Mouse (Mus musculus) liver, embryonic 15.5 days (tissue): Measurements from ENCODE around the gene Tnfrsf13b. TPM values are rescaled to one million over a fixed set of nuclear protein-coding genes. Genes with fewer than 3 reads are reported as not detected.

ENCODE experiments used
- ATAC-seq: fragments of 200-750 bp; cut with Nextera tagmentation; 2 replicates; pipeline ENCODE4 v1.8.0; 2017; ENCODE audit warnings: moderate number of reproducible peaks, mild to moderate bottlenecking, moderate library complexity; ENCODE audit not compliant: insufficient read depth
- H3K27ac ChIP-seq: fragments of 300-500 bp; sonication (generic); replicated peaks from 2 replicates; pipeline ENCODE4 v1.5.1; 2015; ENCODE audit warnings: mild to moderate bottlenecking, inconsistent platforms
- H3K27me3 ChIP-seq: fragments of 300-500 bp; sonication (generic); 2 replicates; pipeline ENCODE4 v1.6.1; 2015; ENCODE audit warnings: mild to moderate bottlenecking, inconsistent platforms
- H3K36me3 ChIP-seq: fragments of 300-500 bp; sonication (generic); replicated peaks from 2 replicates; pipeline ENCODE4 v1.6.1; 2015; ENCODE audit warnings: moderate library complexity, mild to moderate bottlenecking, inconsistent platforms
- H3K4me1 ChIP-seq: fragments of 300-500 bp; sonication (generic); replicated peaks from 2 replicates; pipeline ENCODE4 v1.6.1; 2015; ENCODE audit warnings: inconsistent platforms
- H3K4me2 ChIP-seq: fragments of 300-500 bp; sonication (generic); 2 replicates; pipeline ENCODE4 v1.6.1; 2015; ENCODE audit warnings: moderate library complexity, mild to moderate bottlenecking, inconsistent platforms
- H3K4me3 ChIP-seq: fragments of 300-500 bp; sonication (generic); replicated peaks from 2 replicates; pipeline ENCODE4 v1.5.1; 2015; ENCODE audit warnings: mild to moderate bottlenecking, inconsistent platforms
- H3K9ac ChIP-seq: fragments of 300-500 bp; sonication (generic); 2 replicates; pipeline ENCODE4 v1.6.1; 2015; ENCODE audit warnings: moderate library complexity, mild to moderate bottlenecking, inconsistent platforms
- H3K9me3 ChIP-seq: fragments of 300-500 bp; sonication (generic); replicated peaks from 2 replicates; pipeline ENCODE4 v1.6.1; 2016; ENCODE audit warnings: inconsistent platforms
- WGBS: fragments of 180-500 bp; shearing (Covaris S2); methylation state at CpG from one replicate; pipeline ENCODE4 v1.1.7; 2015; ENCODE audit warnings: mixed read lengths; ENCODE audit not compliant: insufficient replicate concordance; 5-methylcytosine and 5-hydroxymethylcytosine counted together
- polyA plus RNA-seq: library from polyadenylated mRNA; unstranded; fragments of >200 nt; fragmentation: Nextera tagmentation; extraction: Ambion mirVana; gene quantifications from 2 replicates; pipeline ENCODE4 v1.2.1, GENCODE M21; 2015

Gene Tnfrsf13b
- 4.2 and 4.4 TPM in 2 replicates for polyA plus RNA-seq

GRCm38 (mm10) chr11:61126606-61127355 lies at the start of gene Tnfrsf13b:
TSS of gene Tnfrsf13b (plus strand) at chr11:61126755.
- no peaks in the 10 kb centered on the region for H3K36me3 ChIP-seq
- H3K9ac ChIP-seq = no peak within 1 kb of the TSS
- no peak within 1 kb of the TSS for H3K4me3 ChIP-seq
- no peaks in the 10 kb centered on the region for H3K9me3 ChIP-seq
- no peak within 1 kb of the TSS for H3K4me2 ChIP-seq
- H3K4me1 ChIP-seq = no peaks in the 10 kb centered on the region
- ATAC-seq = no peak
- peaks cover 5% of the 10 kb centered on the region; the same call in 1 of the 2 replicates for H3K27me3 ChIP-seq
- 73% methylated on average over 23 of the region's 23 CpGs for WGBS
- H3K27ac ChIP-seq = no peak within 1 kb of the TSS

- no peaks in the 10 kb centered on the region for H3K9me3 ChIP-seq
- peaks cover 19% of the 10 kb centered on the region for H3K4me1 ChIP-seq
- H3K27me3 ChIP-seq = peaks cover 46% of the 10 kb centered on the region
- WGBS = 62% methylated on average over 2 of the region's 2 CpGs
- H3K36me3 ChIP-seq = no peaks in the 10 kb centered on the region
- H3K9ac ChIP-seq = no peak overlapping the region
- ATAC-seq = no peak
- no peak overlapping the region for H3K4me2 ChIP-seq
- H3K4me3 ChIP-seq = no peak overlapping the region
- no peak overlapping the region for H3K27ac ChIP-seq
Measured at GRCm38 (mm10) chr11:61081624-61082023, 44.9 kb upstream of the Tnfrsf13b start.

GRCm38 (mm10) chr11:61090195-61090594 lies 36.4 kb upstream of the Tnfrsf13b start:
- ATAC-seq = no peak
- no peak overlapping the region for H3K4me2 ChIP-seq

GRCm38 (mm10) chr11:61091192-61091591 lies 35.4 kb upstream of the Tnfrsf13b start:
- peaks cover 17% of the 10 kb centered on the region for H3K27me3 ChIP-seq
- H3K4me1 ChIP-seq = no peaks in the 10 kb centered on the region
- H3K27ac ChIP-seq = no peak overlapping the region
- H3K4me2 ChIP-seq = no peak overlapping the region
- H3K9me3 ChIP-seq = no peaks in the 10 kb centered on the region
- no peak overlapping the region for H3K4me3 ChIP-seq
- no peak overlapping the region for H3K9ac ChIP-seq
- no peak for ATAC-seq
- H3K36me3 ChIP-seq = no peaks in the 10 kb centered on the region
- 43% methylated on average over 3 of the region's 3 CpGs for WGBS

More at GRCm38 (mm10) chr11:61090195-61090594, 36.4 kb upstream of the Tnfrsf13b start:
- no peaks in the 10 kb centered on the region for H3K9me3 ChIP-seq
- no peak overlapping the region for H3K9ac ChIP-seq
- H3K4me1 ChIP-seq = no peaks in the 10 kb centered on the region
- no peaks in the 10 kb centered on the region for H3K36me3 ChIP-seq
- H3K27ac ChIP-seq = no peak overlapping the region
- peaks cover 24% of the 10 kb centered on the region for H3K27me3 ChIP-seq
- H3K4me3 ChIP-seq = no peak overlapping the region
- WGBS = 67% methylated on average over 7 of the region's 7 CpGs

- no peak overlapping the region for H3K9ac ChIP-seq
- WGBS = 21% methylated on average over 7 of the region's 7 CpGs
Measured at GRCm38 (mm10) chr11:61091642-61092262, 34.8 kb upstream of the Tnfrsf13b start.

GRCm38 (mm10) chr11:61098046-61098445 lies 28.5 kb upstream of the Tnfrsf13b start:
- Histone ChIP-seq H3K27ac (no peak overlapping the region), H3K27me3 (0 out of 2 replicates have a peak, but pooled peaks cover 4% of the 10 kb centered on the region), H3K4me2 (no peak overlapping the region), H3K4me3 (no peak overlapping the region), H3K9ac (no peak overlapping the region), H3K4me1 (no peaks in the 10 kb centered on the region), H3K36me3 (no peaks in the 10 kb centered on the region), H3K9me3 (no peaks in the 10 kb centered on the region)
- 50% methylated on average over 1 of the region's 1 CpGs for WGBS
- ATAC-seq = no peak

More at GRCm38 (mm10) chr11:61091642-61092262, 34.8 kb upstream of the Tnfrsf13b start:
- Histone ChIP-seq H3K27ac (no peak overlapping the region), H3K4me3 (no peak overlapping the region), H3K4me2 (no peak overlapping the region), H3K4me1 (no peaks in the 10 kb centered on the region), H3K36me3 (no peaks in the 10 kb centered on the region), H3K27me3 (peaks cover 17% of the 10 kb centered on the region), H3K9me3 (no peaks in the 10 kb centered on the region)
- no peak for ATAC-seq

- no peak overlapping the region for H3K9ac ChIP-seq
- ATAC-seq = no peak
- H3K4me3 ChIP-seq = no peak overlapping the region
- no peak overlapping the region for H3K4me2 ChIP-seq
- no peak overlapping the region for H3K27ac ChIP-seq
- H3K36me3 ChIP-seq = no peaks in the 10 kb centered on the region
- peaks cover 16% of the 10 kb centered on the region for H3K27me3 ChIP-seq
- 69% methylated on average over 13 of the region's 13 CpGs for WGBS
- H3K9me3 ChIP-seq = no peaks in the 10 kb centered on the region
- H3K4me1 ChIP-seq = peaks cover 6% of the 10 kb centered on the region; the same call in 1 of the 2 replicates
Measured at GRCm38 (mm10) chr11:61102397-61103339, 23.9 kb upstream of the Tnfrsf13b start.

GRCm38 (mm10) chr11:61104241-61104901 lies 22.2 kb upstream of the Tnfrsf13b start:
- no peaks in the 10 kb centered on the region for H3K9me3 ChIP-seq
- H3K9ac ChIP-seq = no peak overlapping the region
- no peaks in the 10 kb centered on the region for H3K36me3 ChIP-seq
- H3K27ac ChIP-seq = no peak overlapping the region
- WGBS = 17% methylated on average over 20 of the region's 20 CpGs
- 0 out of 2 replicates have a peak, but pooled peaks have one; percentile 49 for ATAC-seq
- H3K27me3 ChIP-seq = peaks cover 16% of the 10 kb centered on the region
- H3K4me3 ChIP-seq = no peak overlapping the region
- H3K4me1 ChIP-seq = peaks cover 7% of the 10 kb centered on the region; the same call in 1 of the 2 replicates
- peak overlapping the region; percentile 8; the same call in 1 of the 2 replicates for H3K4me2 ChIP-seq

- H3K4me3 ChIP-seq = no peak overlapping the region
- no peak overlapping the region for H3K4me2 ChIP-seq
- 48% methylated on average over 12 of the region's 12 CpGs for WGBS
- no peaks in the 10 kb centered on the region for H3K36me3 ChIP-seq
- ATAC-seq = no peak
- peaks cover 6% of the 10 kb centered on the region for H3K4me1 ChIP-seq
- no peak overlapping the region for H3K9ac ChIP-seq
- H3K27ac ChIP-seq = no peak overlapping the region
- peaks cover 11% of the 10 kb centered on the region for H3K27me3 ChIP-seq
- no peaks in the 10 kb centered on the region for H3K9me3 ChIP-seq
Measured at GRCm38 (mm10) chr11:61108911-61109361, 17.6 kb upstream of the Tnfrsf13b start.

- ATAC-seq = no peak
- peaks cover 3% of the 10 kb centered on the region; the same call in 1 of the 2 replicates for H3K4me1 ChIP-seq
- no peaks in the 10 kb centered on the region for H3K36me3 ChIP-seq
- 68% methylated on average over 6 of the region's 6 CpGs for WGBS
- peaks cover 8% of the 10 kb centered on the region for H3K27me3 ChIP-seq
- H3K9me3 ChIP-seq = no peaks in the 10 kb centered on the region
- H3K9ac ChIP-seq = no peak overlapping the region
- no peak overlapping the region for H3K27ac ChIP-seq
- no peak overlapping the region for H3K4me2 ChIP-seq
- no peak overlapping the region for H3K4me3 ChIP-seq
Measured at GRCm38 (mm10) chr11:61109707-61110106, 16.8 kb upstream of the Tnfrsf13b start.
